Mouse (Mus musculus): ENCODE results near the gene Cysltr2. TPM values are rescaled to one million over a fixed set of nuclear protein-coding genes. Genes with fewer than 3 reads are reported as not detected.

The Cysltr2 gene
- polyA plus RNA-seq, 1 experiment from 2014 or later, result 2.0 TPM

- no peak overlapping the region for H3K9ac ChIP-seq (ENCODE audit: low read length)
- no peak overlapping the region for H3K4me2 ChIP-seq (ENCODE audit: low read depth, low read length)
- H3K27me3 ChIP-seq (ENCODE audit: control insufficient read depth, insufficient read depth, low read length), result no peaks in the 10 kb centered on the region
- no peak for ATAC-seq (replicated peaks; ENCODE audit: extremely low read depth, insufficient read depth, low FRiP score)
- H3K4me3 ChIP-seq (ENCODE audit: low read length), result no peak overlapping the region
- no peaks in the 10 kb centered on the region for H3K4me1 ChIP-seq (ENCODE audit: control insufficient read depth, insufficient read depth, low read length)
- no peaks in the 10 kb centered on the region for H3K36me3 ChIP-seq (ENCODE audit: control insufficient read depth, insufficient read depth)
- H3K9me3 ChIP-seq (replicated peaks; ENCODE audit: control insufficient read depth, low read length), result no peaks in the 10 kb centered on the region
- H3K27ac ChIP-seq (ENCODE audit: low read length), result no peak overlapping the region
- WGBS, result 66% methylated on average over 2 of the region's 2 CpGs
These were observed 9.8 kb upstream of the Cysltr2 start for GRCm38 (mm10) chr14:73058755-73059154.

- no peak for ATAC-seq (replicated peaks; ENCODE audit: extremely low read depth, insufficient read depth, low FRiP score)
- H3K4me1 ChIP-seq (ENCODE audit: control insufficient read depth, insufficient read depth, low read length), result no peaks in the 10 kb centered on the region
- no peaks in the 10 kb centered on the region for H3K27me3 ChIP-seq (ENCODE audit: control insufficient read depth, insufficient read depth, low read length)
- WGBS, result 65% methylated on average over 10 of the region's 10 CpGs
- no peaks in the 10 kb centered on the region for H3K36me3 ChIP-seq (ENCODE audit: control insufficient read depth, insufficient read depth)
- H3K27ac ChIP-seq (ENCODE audit: low read length), result no peak overlapping the region
- no peak overlapping the region for H3K4me2 ChIP-seq (ENCODE audit: low read depth, low read length)
- H3K9ac ChIP-seq (ENCODE audit: low read length), result no peak overlapping the region
- no peaks in the 10 kb centered on the region; the same call in 1 of the 2 replicates for H3K9me3 ChIP-seq (replicated peaks; ENCODE audit: control insufficient read depth, low read length)
- H3K4me3 ChIP-seq (ENCODE audit: low read length), result no peak overlapping the region
These were observed 8.8 kb upstream of the Cysltr2 start for GRCm38 (mm10) chr14:73057764-73058163.

- WGBS, result 95% methylated on average over 6 of the region's 6 CpGs
- Histone ChIP-seq H3K36me3 (ENCODE audit: control insufficient read depth, insufficient read depth) (no peaks in the 10 kb centered on the region), H3K4me2 (ENCODE audit: low read depth, low read length) (no peak overlapping the region), H3K9me3 (replicated peaks; ENCODE audit: control insufficient read depth, low read length) (no peaks in the 10 kb centered on the region; the same call in 1 of the 2 replicates), H3K27me3 (ENCODE audit: control insufficient read depth, insufficient read depth, low read length) (no peaks in the 10 kb centered on the region), H3K9ac (ENCODE audit: low read length) (no peak overlapping the region), H3K4me3 (ENCODE audit: low read length) (no peak overlapping the region), H3K4me1 (ENCODE audit: control insufficient read depth, insufficient read depth, low read length) (no peaks in the 10 kb centered on the region), H3K27ac (ENCODE audit: low read length) (no peak overlapping the region)
- ATAC-seq (replicated peaks; ENCODE audit: extremely low read depth, insufficient read depth, low FRiP score), result no peak
These were observed 7.9 kb upstream of the Cysltr2 start for GRCm38 (mm10) chr14:73056813-73057212.

DNA sequence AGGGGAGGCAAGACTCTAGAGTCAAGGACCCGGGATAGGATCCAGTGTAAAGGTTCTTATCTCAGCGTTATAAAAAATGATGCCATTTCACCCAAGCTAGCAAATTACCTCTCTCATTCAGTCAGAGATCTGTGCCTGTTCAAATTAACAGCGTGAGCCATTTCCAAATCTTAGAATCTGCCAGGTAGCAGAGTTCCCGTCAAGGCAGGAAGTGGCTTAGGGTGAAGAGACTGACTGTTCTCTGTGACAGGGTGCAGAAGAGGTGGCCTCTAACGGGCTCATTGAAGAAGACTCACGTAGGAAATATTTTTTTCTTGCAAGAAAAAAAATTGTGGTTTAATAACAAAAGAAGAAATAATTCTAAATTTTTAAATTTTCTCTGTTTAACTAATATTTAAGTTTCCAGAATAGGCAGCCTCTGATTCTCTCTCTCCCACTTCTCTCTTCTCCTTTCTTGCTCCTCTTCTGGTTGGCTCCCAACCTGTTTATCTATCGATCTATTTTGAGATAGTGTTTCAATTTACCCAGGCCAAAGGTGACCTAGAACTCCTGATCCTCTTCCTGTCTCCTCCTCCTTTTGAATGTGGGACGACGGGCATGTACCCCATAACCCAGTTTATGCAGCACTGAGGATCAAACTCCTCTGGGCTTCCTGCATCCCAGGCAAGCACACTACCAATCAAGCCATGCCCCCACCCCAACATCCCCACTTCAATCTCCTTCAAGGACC, 3.5 kb downstream of the Cysltr2 start:
- no peak for ATAC-seq (replicated peaks; ENCODE audit: extremely low read depth, insufficient read depth, low FRiP score)
- Histone ChIP-seq H3K9me3 (replicated peaks; ENCODE audit: control insufficient read depth, low read length) (no peaks in the 10 kb centered on the region), H3K27me3 (ENCODE audit: control insufficient read depth, insufficient read depth, low read length) (no peaks in the 10 kb centered on the region; the same call in 1 of the 2 replicates), H3K27ac (ENCODE audit: low read length) (no peak overlapping the region), H3K4me2 (ENCODE audit: low read depth, low read length) (no peak overlapping the region), H3K4me3 (ENCODE audit: low read length) (no peak overlapping the region), H3K4me1 (ENCODE audit: control insufficient read depth, insufficient read depth, low read length) (no peaks in the 10 kb centered on the region), H3K9ac (ENCODE audit: low read length) (no peak overlapping the region), H3K36me3 (ENCODE audit: control insufficient read depth, insufficient read depth) (no peaks in the 10 kb centered on the region)
- 61% methylated on average over 9 of the region's 9 CpGs for WGBS

GRCm38 (mm10) chr14:73041689-73042088, 7.2 kb downstream of the Cysltr2 start:
- WGBS, result 45% methylated on average over 2 of the region's 2 CpGs
- Histone ChIP-seq H3K9ac (ENCODE audit: low read length) (no peak overlapping the region), H3K27ac (ENCODE audit: low read length) (no peak overlapping the region), H3K27me3 (ENCODE audit: control insufficient read depth, insufficient read depth, low read length) (no peaks in the 10 kb centered on the region; the same call in 1 of the 2 replicates), H3K4me1 (ENCODE audit: control insufficient read depth, insufficient read depth, low read length) (no peaks in the 10 kb centered on the region), H3K4me3 (ENCODE audit: low read length) (no peak overlapping the region), H3K36me3 (ENCODE audit: control insufficient read depth, insufficient read depth) (no peaks in the 10 kb centered on the region), H3K9me3 (replicated peaks; ENCODE audit: control insufficient read depth, low read length) (no peaks in the 10 kb centered on the region), H3K4me2 (ENCODE audit: low read depth, low read length) (no peak overlapping the region)
- ATAC-seq (replicated peaks; ENCODE audit: extremely low read depth, insufficient read depth, low FRiP score), result no peak

GRCm38 (mm10) chr14:73033290-73033689, 15.6 kb downstream of the Cysltr2 start:
- H3K36me3 ChIP-seq (ENCODE audit: control insufficient read depth, insufficient read depth), result no peaks in the 10 kb centered on the region
- no peak overlapping the region for H3K4me2 ChIP-seq (ENCODE audit: low read depth, low read length)
- no peak for ATAC-seq (replicated peaks; ENCODE audit: extremely low read depth, insufficient read depth, low FRiP score)
- H3K9ac ChIP-seq (ENCODE audit: low read length), result no peak overlapping the region
- H3K4me1 ChIP-seq (ENCODE audit: control insufficient read depth, insufficient read depth, low read length), result no peaks in the 10 kb centered on the region
- no peaks in the 10 kb centered on the region for H3K27me3 ChIP-seq (ENCODE audit: control insufficient read depth, insufficient read depth, low read length)
- 45% methylated on average over 3 of the region's 3 CpGs for WGBS
- no peak overlapping the region for H3K4me3 ChIP-seq (ENCODE audit: low read length)
- H3K27ac ChIP-seq (ENCODE audit: low read length), result no peak overlapping the region
- H3K9me3 ChIP-seq (replicated peaks; ENCODE audit: control insufficient read depth, low read length), result no peaks in the 10 kb centered on the region

DNA sequence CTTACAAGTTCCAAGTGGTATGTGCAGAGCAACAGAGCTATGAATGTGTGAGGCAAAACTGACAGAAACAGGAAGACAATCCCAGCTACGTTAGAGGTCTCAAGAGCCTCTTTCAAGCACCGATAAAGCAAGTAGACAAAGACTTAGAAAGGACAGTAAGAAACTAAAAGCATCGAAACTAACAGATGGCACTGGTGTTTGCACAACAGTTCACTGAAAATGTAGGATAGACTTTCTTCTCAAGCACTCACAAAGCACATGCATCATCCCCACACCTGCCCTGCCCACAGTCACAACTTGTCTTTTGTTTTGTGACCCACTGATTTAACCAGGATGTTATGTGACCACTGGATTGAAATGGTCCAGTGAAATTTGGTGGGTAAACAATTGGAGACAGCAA, 17.7 kb downstream of the Cysltr2 start:
- no peaks in the 10 kb centered on the region for H3K9me3 ChIP-seq (replicated peaks; ENCODE audit: control insufficient read depth, low read length)
- no peak overlapping the region for H3K27ac ChIP-seq (ENCODE audit: low read length)
- H3K4me3 ChIP-seq (ENCODE audit: low read length), result no peak overlapping the region
- 71% methylated on average over 3 of the region's 3 CpGs for WGBS
- H3K9ac ChIP-seq (ENCODE audit: low read length), result no peak overlapping the region
- no peak for ATAC-seq (replicated peaks; ENCODE audit: extremely low read depth, insufficient read depth, low FRiP score)
- no peak overlapping the region for H3K4me2 ChIP-seq (ENCODE audit: low read depth, low read length)
- H3K27me3 ChIP-seq (ENCODE audit: control insufficient read depth, insufficient read depth, low read length), result no peaks in the 10 kb centered on the region
- no peaks in the 10 kb centered on the region for H3K4me1 ChIP-seq (ENCODE audit: control insufficient read depth, insufficient read depth, low read length)
- no peaks in the 10 kb centered on the region for H3K36me3 ChIP-seq (ENCODE audit: control insufficient read depth, insufficient read depth)

DNA sequence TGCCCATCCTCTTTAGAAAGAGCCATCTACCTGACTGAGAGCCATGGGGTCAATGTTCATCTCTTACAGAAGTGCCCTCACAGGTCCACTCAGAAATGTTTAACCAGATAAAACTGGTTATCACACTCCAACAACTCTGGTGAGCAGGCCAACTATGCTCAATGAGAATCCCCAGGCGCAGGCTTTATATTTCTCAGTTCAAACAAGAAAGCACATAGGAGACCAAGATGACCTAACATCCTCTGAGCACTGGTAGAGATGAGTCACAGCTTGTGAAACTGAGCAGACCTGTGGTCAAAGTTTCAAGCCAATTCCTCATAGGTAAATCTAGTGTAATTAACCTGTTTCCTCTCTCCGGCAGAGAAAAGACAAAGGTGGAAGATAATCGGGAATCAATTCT, 31.6 kb downstream of the Cysltr2 start:
- Histone ChIP-seq H3K9me3 (replicated peaks; ENCODE audit: control insufficient read depth, low read length) (no peaks in the 10 kb centered on the region), H3K27me3 (ENCODE audit: control insufficient read depth, insufficient read depth, low read length) (no peaks in the 10 kb centered on the region), H3K36me3 (ENCODE audit: control insufficient read depth, insufficient read depth) (no peaks in the 10 kb centered on the region), H3K4me1 (ENCODE audit: control insufficient read depth, insufficient read depth, low read length) (no peaks in the 10 kb centered on the region), H3K9ac (ENCODE audit: low read length) (no peak overlapping the region), H3K4me3 (ENCODE audit: low read length) (no peak overlapping the region), H3K27ac (ENCODE audit: low read length) (no peak overlapping the region), H3K4me2 (ENCODE audit: low read depth, low read length) (no peak overlapping the region)
- 93% methylated on average over 3 of the region's 3 CpGs for WGBS
- ATAC-seq (replicated peaks; ENCODE audit: extremely low read depth, insufficient read depth, low FRiP score), result no peak

DNA sequence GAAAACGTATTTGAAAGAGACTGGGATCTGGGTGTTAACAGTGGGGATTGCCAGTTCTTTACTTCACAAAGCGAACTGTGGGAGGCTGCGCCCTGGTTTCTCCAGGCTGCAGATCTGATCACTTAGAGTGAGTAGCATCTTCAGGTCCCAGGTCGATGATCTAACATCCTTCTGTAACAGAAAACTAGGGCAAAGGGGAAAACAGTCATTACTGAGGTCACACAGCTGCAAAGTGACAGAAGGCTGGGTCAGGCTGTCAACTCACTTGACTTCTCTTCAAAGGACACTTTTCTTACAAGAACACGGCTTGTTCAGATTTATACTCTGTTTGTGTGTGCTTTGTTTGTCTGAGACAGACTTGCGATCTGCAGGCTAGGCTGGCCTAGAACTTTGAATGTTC, 33.5 kb downstream of the Cysltr2 start:
- no peak overlapping the region for H3K4me3 ChIP-seq (ENCODE audit: low read length)
- no peak overlapping the region for H3K9ac ChIP-seq (ENCODE audit: low read length)
- H3K36me3 ChIP-seq (ENCODE audit: control insufficient read depth, insufficient read depth), result no peaks in the 10 kb centered on the region
- no peak overlapping the region for H3K4me2 ChIP-seq (ENCODE audit: low read depth, low read length)
- no peaks in the 10 kb centered on the region for H3K4me1 ChIP-seq (ENCODE audit: control insufficient read depth, insufficient read depth, low read length)
- H3K9me3 ChIP-seq (replicated peaks; ENCODE audit: control insufficient read depth, low read length), result no peaks in the 10 kb centered on the region
- no peaks in the 10 kb centered on the region for H3K27me3 ChIP-seq (ENCODE audit: control insufficient read depth, insufficient read depth, low read length)
- WGBS, result 72% methylated on average over 6 of the region's 6 CpGs
- ATAC-seq (replicated peaks; ENCODE audit: extremely low read depth, insufficient read depth, low FRiP score), result no peak
- no peak overlapping the region for H3K27ac ChIP-seq (ENCODE audit: low read length)
